Mouse (Mus musculus): ENCODE measurements around the gene Scgb2b12.
"Not testable (repeated sequence)": the region's sequence is repeated elsewhere in the genome, so short reads cannot be mapped to it uniquely, and the experiment has no call there.

Scgb2b12 gene

GRCm38 (mm10) chr7:32327145-32327544 is at the start of gene Scgb2b12:
Scgb2b12 (minus strand) TSS chr7:32327245.
- not testable (repeated sequence) for DNase-seq

GRCm38 (mm10) chr7:32333882-32334281 is 6.8 kb upstream of the Scgb2b12 start, which contains the start of gene Scgb1b12:
Scgb1b12 (plus strand) TSS chr7:32334182.
- not testable (repeated sequence) for DNase-seq
